Mouse (Mus musculus): ENCODE results near the gene Ttf2.

DNA sequence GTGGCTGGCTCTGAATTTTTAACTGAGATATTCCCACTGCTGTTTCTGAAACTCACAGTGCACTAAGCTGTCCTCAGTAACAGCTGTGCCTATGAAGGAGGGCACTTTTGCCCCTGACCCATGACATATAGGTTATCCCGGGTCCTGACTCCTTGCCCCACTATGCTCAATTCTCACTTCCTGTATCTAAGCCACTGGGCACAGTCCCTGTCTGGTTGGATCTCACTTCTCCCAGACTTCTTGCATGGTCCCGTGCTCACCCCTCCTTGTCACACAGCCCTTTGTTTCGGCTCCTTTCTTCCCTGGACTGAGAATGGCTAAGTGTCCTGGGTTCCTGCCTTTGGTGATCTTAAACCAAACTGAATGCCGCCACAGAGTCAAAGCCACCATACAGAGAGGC lies 24.8 kb upstream of the Ttf2 start:
- TF ChIP-seq EP300 (IDR thresholded peaks at IDR 0.05; ENCODE audit: low read depth) (no peak), CTCF (IDR thresholded peaks at IDR 0.05; ENCODE audit: low read depth) (no peak)

All from liver, postnatal 0 days (tissue).